Mouse (Mus musculus): ENCODE data around the gene Sec24d. TPM values are rescaled to one million over a fixed set of nuclear protein-coding genes. Genes with fewer than 3 reads are reported as not detected.
"Not testable (repeated sequence)": the region's sequence is repeated elsewhere in the genome, so short reads cannot be mapped to it uniquely, and the experiment has no call there.

Sec24d gene
- total RNA-seq, 2 experiments from 2014 or later, result 20.1 to 23.0 TPM

GRCm38 (mm10) chr3:123336951-123337350 is 69.7 kb downstream of the Sec24d start:
- DNase-seq (ENCODE audit: low spot score in 2 of 2), result no peak

- no peak for DNase-seq (ENCODE audit: low spot score in 2 of 2)
Observed at GRCm38 (mm10) chr3:123337853-123338252, 70.6 kb downstream of the Sec24d start.

- DNase-seq (ENCODE audit: low spot score in 2 of 2), result no peak
Observed at GRCm38 (mm10) chr3:123338666-123339195, 71.5 kb downstream of the Sec24d start.

GRCm38 (mm10) chr3:123341049-123341448 is 73.8 kb downstream of the Sec24d start:
- DNase-seq (ENCODE audit: low spot score in 2 of 2), result no peak

- no peak for DNase-seq (ENCODE audit: low spot score in 2 of 2)
Observed at GRCm38 (mm10) chr3:123343690-123344089, 76.4 kb downstream of the Sec24d start.

GRCm38 (mm10) chr3:123348080-123348802 is 81.0 kb downstream of the Sec24d start:
- DNase-seq (ENCODE audit: low spot score in 2 of 2), result peak in 1 of 2 experiments; percentile 56

- no peak for DNase-seq (ENCODE audit: low spot score in 2 of 2)
Observed at GRCm38 (mm10) chr3:123350602-123351001, 83.3 kb downstream of the Sec24d start.

GRCm38 (mm10) chr3:123351519-123351918 is 84.3 kb downstream of the Sec24d start:
- no peak for DNase-seq (ENCODE audit: low spot score in 2 of 2)

- peak in 1 of 2 experiments; percentile 56 for DNase-seq (ENCODE audit: low spot score in 2 of 2)
Observed at GRCm38 (mm10) chr3:123353183-123353582, 85.9 kb downstream of the Sec24d start.

- DNase-seq (ENCODE audit: low spot score in 2 of 2), result no peak
Observed at GRCm38 (mm10) chr3:123353661-123354060, 86.4 kb downstream of the Sec24d start.

GRCm38 (mm10) chr3:123354388-123354787 is 87.1 kb downstream of the Sec24d start:
- DNase-seq (ENCODE audit: low spot score in 2 of 2), result no peak

- no peak for DNase-seq (ENCODE audit: low spot score in 2 of 2)
Observed at GRCm38 (mm10) chr3:123356377-123356991, 89.2 kb downstream of the Sec24d start.

GRCm38 (mm10) chr3:123366820-123367219 is 99.6 kb downstream of the Sec24d start:
- not testable (repeated sequence) for DNase-seq (ENCODE audit: low spot score in 2 of 2)

GRCm38 (mm10) chr3:123369161-123369560 is 101.9 kb downstream of the Sec24d start:
- no peak for DNase-seq (ENCODE audit: low spot score in 2 of 2)

- DNase-seq (ENCODE audit: low spot score in 2 of 2), result no peak
Observed at GRCm38 (mm10) chr3:123370927-123371326, 103.7 kb downstream of the Sec24d start.

GRCm38 (mm10) chr3:123371766-123372535 is 104.7 kb downstream of the Sec24d start:
- DNase-seq (ENCODE audit: low spot score in 2 of 2), result peak; percentile 64 to 77

GRCm38 (mm10) chr3:123376562-123376961 is 109.3 kb downstream of the Sec24d start:
- no peak for DNase-seq (ENCODE audit: low spot score in 2 of 2)

GRCm38 (mm10) chr3:123384435-123384834 is 117.2 kb downstream of the Sec24d start:
- DNase-seq (ENCODE audit: low spot score in 2 of 2), result no peak

GRCm38 (mm10) chr3:123385118-123385485 is 117.8 kb downstream of the Sec24d start:
- DNase-seq (ENCODE audit: low spot score in 2 of 2), result no peak

- DNase-seq (ENCODE audit: low spot score in 2 of 2), result peak; percentile 93 to 97
Observed at GRCm38 (mm10) chr3:123385486-123386156, 118.4 kb downstream of the Sec24d start, which contains the start of gene Mettl14. Gene Mettl14, minus strand, starts transcription at chr3:123386108.

Measured in layer of hippocampus, postnatal 14 days (tissue).